Mouse (Mus musculus) kidney, embryonic 14.5 days (tissue): ENCODE data around the gene Ralgps2. TPM values are rescaled to one million over a fixed set of nuclear protein-coding genes. Genes with fewer than 3 reads are reported as not detected.
A peak's percentile ranks its signal among the peaks of the same experiment; 100 is the strongest.

Experiments
- ATAC-seq: fragments of 200-750 bp; cut with Nextera tagmentation; 2 replicates; pipeline ENCODE4 v1.8.0; 2017; ENCODE audit warnings: moderate number of reproducible peaks, mild to moderate bottlenecking, moderate TSS enrichment, moderate library complexity; ENCODE audit not compliant: low FRiP score, low TSS enrichment
- H3K27ac ChIP-seq: fragments of 300-500 bp; sonication (generic); 2 replicates; pipeline ENCODE4 v1.5.1; 2014; ENCODE audit warnings: low read depth, mild to moderate bottlenecking, low read length, moderate library complexity, mixed read lengths
- H3K27me3 ChIP-seq: fragments of 300-500 bp; sonication (generic); 2 replicates; pipeline ENCODE4 v1.6.1; 2014; ENCODE audit warnings: mild to moderate bottlenecking, low read length; ENCODE audit not compliant: control insufficient read depth, insufficient read depth
- H3K36me3 ChIP-seq: fragments of 300-500 bp; sonication (generic); 2 replicates; pipeline ENCODE4 v1.6.1; 2014; ENCODE audit warnings: low read length, mixed read lengths; ENCODE audit not compliant: control insufficient read depth, insufficient read depth
- H3K4me1 ChIP-seq: fragments of 300-500 bp; sonication (generic); 2 replicates; pipeline ENCODE4 v1.6.1; 2014; ENCODE audit warnings: low read length, mixed read lengths; ENCODE audit not compliant: control insufficient read depth, insufficient read depth
- H3K4me2 ChIP-seq: fragments of 300-500 bp; sonication (generic); replicated peaks from 2 replicates; pipeline ENCODE4 v1.6.1; 2014; ENCODE audit warnings: low read depth, mild to moderate bottlenecking, low read length
- H3K4me3 ChIP-seq: fragments of 300-500 bp; sonication (generic); 2 replicates; pipeline ENCODE4 v1.5.1; 2014; ENCODE audit warnings: mild to moderate bottlenecking, low read length
- H3K9ac ChIP-seq: fragments of 300-500 bp; sonication (generic); 2 replicates; pipeline ENCODE4 v1.6.1; 2014; ENCODE audit warnings: low read depth, mild to moderate bottlenecking, low read length, moderate library complexity
- H3K9me3 ChIP-seq: fragments of 300-500 bp; sonication (generic); 2 replicates; pipeline ENCODE4 v1.6.1; 2016; ENCODE audit warnings: low read length; ENCODE audit not compliant: control insufficient read depth
- WGBS: fragments of 180-500 bp; shearing (Covaris S2); extraction: QIAGEN DNeasy Blood & Tissue Kit; methylation state at CpG from one replicate; pipeline ENCODE4 v1.1.7; 2014; 5-methylcytosine and 5-hydroxymethylcytosine counted together
- polyA plus RNA-seq: library from polyadenylated mRNA; unstranded; fragments of >200 nt; fragmentation: Nextera tagmentation; extraction: Ambion mirVana; gene quantifications from 2 replicates; pipeline ENCODE4 v1.2.1, GENCODE M21; 2014

The Ralgps2 gene
- polyA plus RNA-seq, 1 experiment from 2014 or later, result 80.8 TPM

GRCm38 (mm10) chr1:156789844-156790490, 149.5 kb downstream of the Ralgps2 start:
- no peaks in the 10 kb centered on the region for H3K9me3 ChIP-seq
- WGBS, result 37% methylated on average over 5 of the region's 5 CpGs

DNA sequence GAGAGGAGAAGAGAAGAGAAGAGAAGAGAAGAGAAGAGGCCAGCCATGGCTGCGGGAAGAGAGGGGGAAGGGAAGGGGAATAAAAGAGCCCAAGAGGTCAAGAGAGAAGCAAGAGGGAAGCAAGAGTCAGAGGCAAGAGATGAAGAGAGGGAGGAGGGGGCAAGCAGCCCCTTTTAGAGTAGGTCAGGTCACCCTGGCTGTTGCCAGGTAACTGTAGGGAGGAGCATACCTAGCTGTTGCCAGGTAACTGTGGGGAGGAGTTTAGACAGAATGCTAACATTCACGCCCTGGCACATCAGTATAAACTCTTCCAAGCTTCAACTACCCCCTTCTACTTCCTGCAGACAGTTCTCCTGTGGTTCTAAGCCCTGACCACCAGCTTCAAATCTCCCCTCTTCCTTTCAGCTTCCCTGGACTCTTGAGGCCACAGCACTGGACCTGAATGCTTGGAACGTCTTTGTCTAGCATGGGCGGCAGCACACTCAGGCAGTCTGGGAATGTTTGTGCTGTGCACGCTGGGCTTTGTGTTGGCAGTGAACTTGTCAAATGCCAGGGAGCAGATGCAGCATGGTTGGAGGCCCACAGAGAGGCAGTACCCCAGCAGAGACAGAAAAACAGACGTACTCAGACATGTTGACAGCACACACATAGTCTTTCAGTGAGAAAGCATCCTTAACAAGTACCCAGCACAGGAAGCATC, 152.1 kb downstream of the Ralgps2 start:
- no peak overlapping the region for H3K4me2 ChIP-seq
- H3K27me3 ChIP-seq, result no peaks in the 10 kb centered on the region
- peaks cover 4% of the 10 kb centered on the region; the same call in 1 of the 2 replicates for H3K4me1 ChIP-seq
- no peak overlapping the region for H3K9ac ChIP-seq
- H3K4me3 ChIP-seq, result no peak overlapping the region
- WGBS, result 51% methylated on average over 6 of the region's 6 CpGs
- no peaks in the 10 kb centered on the region for H3K36me3 ChIP-seq
- H3K27ac ChIP-seq, result no peak overlapping the region
- H3K9me3 ChIP-seq, result no peaks in the 10 kb centered on the region
- ATAC-seq, result no peak

More at GRCm38 (mm10) chr1:156789844-156790490, 149.5 kb downstream of the Ralgps2 start:
- no peak overlapping the region for H3K4me3 ChIP-seq
- no peaks in the 10 kb centered on the region for H3K27me3 ChIP-seq
- H3K27ac ChIP-seq, result no peak overlapping the region
- H3K4me2 ChIP-seq, result no peak overlapping the region
- no peak for ATAC-seq
- H3K4me1 ChIP-seq, result no peaks in the 10 kb centered on the region
- H3K36me3 ChIP-seq, result no peaks in the 10 kb centered on the region
- no peak overlapping the region for H3K9ac ChIP-seq

DNA sequence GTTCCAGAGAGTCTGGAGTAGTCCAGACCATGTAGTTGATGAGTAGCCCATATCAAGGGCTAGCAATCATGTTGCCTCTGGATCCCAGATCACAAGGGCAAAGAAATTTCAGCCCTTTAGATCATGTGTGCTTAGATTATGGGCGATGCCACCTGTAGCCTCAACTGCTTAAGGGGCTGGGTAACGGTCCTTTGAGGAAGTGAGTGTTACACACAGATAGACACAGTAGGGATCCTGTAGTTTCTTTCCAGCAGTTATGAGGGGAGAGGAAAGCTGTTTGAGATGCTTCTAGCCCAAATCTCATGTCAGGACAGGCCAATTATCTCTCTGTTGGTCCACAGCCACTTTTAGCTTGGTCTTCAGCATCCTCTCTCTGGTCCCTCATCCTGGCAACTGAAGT, 153.4 kb downstream of the Ralgps2 start:
- Histone ChIP-seq H3K36me3 (no peaks in the 10 kb centered on the region), H3K4me2 (no peak overlapping the region), H3K9me3 (no peaks in the 10 kb centered on the region), H3K27me3 (no peaks in the 10 kb centered on the region), H3K9ac (no peak overlapping the region), H3K27ac (no peak overlapping the region), H3K4me3 (no peak overlapping the region), H3K4me1 (peaks cover 16% of the 10 kb centered on the region)
- 91% methylated on average over 2 of the region's 2 CpGs for WGBS
- ATAC-seq, result no peak

DNA sequence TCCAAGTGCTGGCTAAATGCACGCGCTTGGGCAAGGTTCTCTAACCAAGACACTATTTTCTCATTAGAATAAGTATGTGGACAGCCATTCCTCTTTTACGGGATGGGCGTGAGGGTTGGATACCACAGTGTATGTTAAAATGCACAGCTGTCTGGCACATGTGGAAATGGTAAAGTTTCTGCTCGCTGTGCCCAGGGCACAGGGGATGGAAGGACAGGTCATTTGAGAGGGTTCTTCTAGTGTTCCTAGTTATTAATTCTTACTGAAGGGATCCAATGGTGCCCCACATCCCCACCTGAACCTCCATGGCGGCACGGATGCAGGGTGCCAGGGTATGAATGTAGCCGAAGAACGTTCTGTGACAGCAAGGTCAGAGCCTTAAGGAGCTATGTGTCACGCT, 154.5 kb downstream of the Ralgps2 start:
- peaks cover 22% of the 10 kb centered on the region for H3K4me1 ChIP-seq
- H3K27me3 ChIP-seq, result no peaks in the 10 kb centered on the region
- WGBS, result 89% methylated on average over 10 of the region's 10 CpGs
- H3K9ac ChIP-seq, result no peak overlapping the region
- no peak overlapping the region for H3K27ac ChIP-seq
- H3K4me2 ChIP-seq, result no peak overlapping the region
- no peaks in the 10 kb centered on the region for H3K9me3 ChIP-seq
- H3K36me3 ChIP-seq, result no peaks in the 10 kb centered on the region
- no peak for ATAC-seq
- no peak overlapping the region for H3K4me3 ChIP-seq

GRCm38 (mm10) chr1:156784116-156784515, 155.3 kb downstream of the Ralgps2 start:
- H3K27ac ChIP-seq, result no peak overlapping the region
- ATAC-seq, result no peak
- no peak overlapping the region for H3K4me2 ChIP-seq
- H3K9me3 ChIP-seq, result no peaks in the 10 kb centered on the region
- H3K9ac ChIP-seq, result no peak overlapping the region
- H3K36me3 ChIP-seq, result no peaks in the 10 kb centered on the region
- no peak overlapping the region for H3K4me3 ChIP-seq
- no peaks in the 10 kb centered on the region for H3K27me3 ChIP-seq
- 64% methylated on average over 5 of the region's 5 CpGs for WGBS
- H3K4me1 ChIP-seq, result peaks cover 27% of the 10 kb centered on the region

DNA sequence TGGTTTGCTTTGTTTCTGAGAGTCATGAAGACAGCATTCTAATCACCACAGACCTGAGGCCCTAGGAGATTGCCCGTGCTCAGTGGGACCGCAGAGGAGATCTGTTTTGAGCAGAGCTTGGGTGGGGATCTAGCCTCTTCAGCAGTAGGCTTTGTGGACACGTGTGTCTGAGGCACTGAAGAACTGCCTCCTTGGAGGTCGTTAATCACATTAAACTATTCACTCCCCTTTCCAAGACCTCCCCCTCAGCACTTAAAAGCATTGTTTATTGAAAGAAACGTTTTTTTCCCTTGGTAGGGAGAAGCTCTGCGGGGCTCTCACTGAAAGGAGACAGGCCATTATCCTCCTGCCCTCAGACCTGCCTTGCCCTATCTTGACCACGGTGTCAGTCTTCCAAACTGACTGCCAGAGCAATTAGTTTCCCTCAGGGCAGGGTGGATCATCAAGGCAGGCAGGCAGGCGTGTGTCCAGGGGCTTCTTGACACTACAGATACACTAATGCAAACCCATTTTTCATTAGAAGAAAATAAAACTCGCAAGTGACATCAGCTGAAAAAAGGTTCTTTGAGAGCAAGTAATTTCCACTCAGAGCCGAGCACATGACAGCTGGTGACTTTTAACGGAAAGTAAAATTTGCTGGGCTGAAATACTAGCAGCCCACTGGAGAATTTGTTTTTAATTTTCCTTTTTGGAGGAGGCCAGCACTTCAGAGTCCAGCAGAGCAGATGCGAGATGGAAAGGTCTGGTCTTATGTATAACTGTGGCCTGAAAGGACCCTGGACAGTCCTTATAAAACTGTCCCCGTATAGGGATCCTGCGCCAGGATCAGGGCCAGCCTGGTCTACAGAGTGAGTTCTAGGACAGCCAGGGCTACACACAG, 157.2 kb downstream of the Ralgps2 start:
- WGBS, result 22% methylated on average over 14 of the region's 14 CpGs

GRCm38 (mm10) chr1:156781076-156781741, 158.2 kb downstream of the Ralgps2 start:
- H3K9ac ChIP-seq, result no peak overlapping the region
- ATAC-seq, result peak; percentile 62
- H3K4me3 ChIP-seq, result no peak overlapping the region
- no peaks in the 10 kb centered on the region for H3K9me3 ChIP-seq
- H3K27ac ChIP-seq, result peak overlapping the region; percentile 68; the same call in 1 of the 2 replicates
- 9% methylated on average over 12 of the region's 12 CpGs for WGBS
- no peaks in the 10 kb centered on the region for H3K27me3 ChIP-seq
- peak overlapping the region; percentile 15 for H3K4me2 ChIP-seq
- H3K4me1 ChIP-seq, result peaks cover 35% of the 10 kb centered on the region
- no peaks in the 10 kb centered on the region for H3K36me3 ChIP-seq

More for the DNA sequence above, 157.2 kb downstream of the Ralgps2 start:
- H3K27ac ChIP-seq, result peak overlapping the region; percentile 68
- no peak overlapping the region for H3K9ac ChIP-seq
- H3K9me3 ChIP-seq, result no peaks in the 10 kb centered on the region
- H3K36me3 ChIP-seq, result no peaks in the 10 kb centered on the region
- H3K27me3 ChIP-seq, result no peaks in the 10 kb centered on the region
- peaks cover 35% of the 10 kb centered on the region for H3K4me1 ChIP-seq
- ATAC-seq, result peak; percentile 71
- H3K4me3 ChIP-seq, result no peak overlapping the region
- H3K4me2 ChIP-seq, result peak overlapping the region; percentile 15; the same call in 1 of the 2 replicates

- WGBS, result 47% methylated on average over 16 of the region's 16 CpGs
- Histone ChIP-seq H3K36me3 (no peaks in the 10 kb centered on the region), H3K4me3 (no peak overlapping the region), H3K27me3 (no peaks in the 10 kb centered on the region), H3K9ac (no peak overlapping the region), H3K4me1 (peaks cover 40% of the 10 kb centered on the region), H3K9me3 (no peaks in the 10 kb centered on the region), H3K27ac (peak overlapping the region; percentile 12; the same call in 1 of the 2 replicates), H3K4me2 (no peak overlapping the region; the same call in 1 of the 2 replicates)
- no peak for ATAC-seq
Measured at GRCm38 (mm10) chr1:156780234-156781005, 159.0 kb downstream of the Ralgps2 start.
